Comparison of ENCODE assay signal across 24 mouse cellular contexts in the genomic region with DNA sequence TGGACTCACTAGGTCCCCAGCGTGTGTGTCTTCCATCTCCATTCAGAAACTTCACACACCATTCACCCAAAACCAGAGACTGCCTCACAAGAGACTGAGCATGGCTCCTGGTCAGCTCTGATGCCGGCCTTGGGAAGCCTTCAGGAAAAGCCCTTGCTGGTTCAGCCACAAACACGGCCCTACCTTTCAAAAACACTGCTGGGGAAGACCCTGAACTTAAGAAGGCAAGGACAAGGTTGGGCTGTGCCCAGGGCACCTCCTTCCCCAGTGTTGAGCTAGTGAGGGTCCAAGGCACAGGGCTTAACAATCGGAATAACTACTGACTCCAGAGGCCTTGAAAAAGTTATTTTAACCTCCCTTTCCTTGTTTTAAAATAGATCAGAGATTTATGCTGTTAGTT. TPM values are rescaled to one million over a fixed set of nuclear protein-coding genes. Genes with fewer than 3 reads are reported as not detected.
DNase-seq lines count a peak whose midpoint lies in the region; ATAC-seq and TF ChIP-seq lines count a peak whose summit lies in the region.
"Had no signal": no experiment of that assay in that cellular context is flagged by ENCODE, and none has a peak within 500 bp of the region (broad histone marks: within the 10 kb centered on the region; RNA-seq: fewer than 3 reads in every experiment).

No protein-coding gene starts in this region.

- peak; percentile 60 to 90 for DNase-seq in adrenal gland, adult (ENCODE audit: inconsistent age in 2 of 2, low spot score in 1 of 2)
- DNase-seq in adrenal gland, postnatal 25 days = no peak
- DNase-seq in kidney, postnatal 36 days = no peak
- DNase-seq in testis, postnatal 10 days (ENCODE audit: low spot score) = no peak
- DNase-seq in stomach, postnatal 0 days (ENCODE audit: low spot score) = no peak
- no peak for DNase-seq in right cerebral cortex, postnatal 14 days
- DNase-seq: cerebellum, adult 9-10 months; gastrocnemius, postnatal 36 days; heart, postnatal 4 days; kidney, adult 11 months; layer of hippocampus, adult 9-11 months; liver; lung, postnatal 4 days; spleen, adult 18-20 months; thymus, adult 18-20 months; thymus, postnatal 36 days had no signal

- no peaks in the 10 kb centered on the region; the same call in 1 of the 2 replicates for H3K9me3 ChIP-seq in kidney, embryonic 14.5 days (ENCODE audit: control insufficient read depth, low read length)
- H3K9me3 ChIP-seq in stomach, postnatal 0 days (ENCODE audit: control insufficient read depth, low read length) = no peaks in the 10 kb centered on the region
- H3K9me3 ChIP-seq: heart, embryonic 15.5 days; hindbrain, embryonic 15.5 days; liver, embryonic 15.5 days; midbrain, embryonic 15.5 days; neural tube, embryonic 13.5 days had no signal

- no peak overlapping the region for H3K4me3 ChIP-seq in kidney, embryonic 14.5 days (ENCODE audit: low read length)
- H3K4me3 ChIP-seq in testis, adult 2 months (ENCODE audit: control insufficient read depth, low read depth, low read length) = no peak overlapping the region
- no peak overlapping the region for H3K4me3 ChIP-seq in stomach, postnatal 0 days (ENCODE audit: low read depth, low read length)
- H3K4me3 ChIP-seq: heart, embryonic 15.5 days; hindbrain, embryonic 15.5 days; left cerebral cortex, adult 2 months; liver, embryonic 15.5 days; midbrain, embryonic 15.5 days; neural tube, embryonic 13.5 days had no signal

- peak overlapping the region; percentile 83 for H3K27ac ChIP-seq in kidney, embryonic 14.5 days (ENCODE audit: low read depth, low read length)
- peak overlapping the region; percentile 55 for H3K27ac ChIP-seq in testis, adult 2 months (ENCODE audit: control insufficient read depth, insufficient read depth, low read depth, low read length)
- 0 out of 2 replicates have a peak overlapping the region, but pooled peaks have one; percentile 14 for H3K27ac ChIP-seq in stomach, postnatal 0 days (replicated peaks)
- H3K27ac ChIP-seq: heart, embryonic 15.5 days; hindbrain, embryonic 15.5 days; left cerebral cortex, adult 2 months; liver, embryonic 15.5 days; midbrain, embryonic 15.5 days; neural tube, embryonic 13.5 days had no signal

- H3K36me3 ChIP-seq in kidney, embryonic 14.5 days (ENCODE audit: control insufficient read depth, insufficient read depth, low read length) = no peaks in the 10 kb centered on the region
- no peaks in the 10 kb centered on the region for H3K36me3 ChIP-seq in testis, adult 2 months (ENCODE audit: control insufficient read depth, insufficient read depth, low read length)
- H3K36me3 ChIP-seq in stomach, postnatal 0 days (ENCODE audit: control insufficient read depth, insufficient read depth, low read length) = no peaks in the 10 kb centered on the region
- H3K36me3 ChIP-seq: heart, embryonic 15.5 days; hindbrain, embryonic 15.5 days; liver, embryonic 15.5 days; midbrain, embryonic 15.5 days; neural tube, embryonic 13.5 days had no signal

- H3K4me1 ChIP-seq in kidney, embryonic 14.5 days (ENCODE audit: control insufficient read depth, insufficient read depth, low read length) = peaks cover 29% of the 10 kb centered on the region
- H3K4me1 ChIP-seq in testis, adult 2 months (ENCODE audit: control insufficient read depth, insufficient read depth, low read length) = peaks cover 4% of the 10 kb centered on the region
- H3K4me1 ChIP-seq in stomach, postnatal 0 days (replicated peaks; ENCODE audit: control insufficient read depth, insufficient read depth) = no peaks in the 10 kb centered on the region; the same call in 1 of the 2 replicates
- H3K4me1 ChIP-seq: hindbrain, embryonic 15.5 days; liver, embryonic 15.5 days; midbrain, embryonic 15.5 days had no signal

- no peak for TF ChIP-seq CTCF in testis, adult 2 months (IDR thresholded peaks at IDR 0.05; ENCODE audit: control insufficient read depth, insufficient read depth, insufficient replicate concordance, low read depth, low read length)
- no peak for TF ChIP-seq CTCF in stomach, postnatal 0 days (IDR thresholded peaks at IDR 0.05; ENCODE audit: low read depth)

- H3K9ac ChIP-seq in kidney, embryonic 14.5 days (ENCODE audit: low read depth, low read length) = 0 out of 2 replicates have a peak overlapping the region, but pooled peaks have one; percentile 2
- H3K9ac ChIP-seq in stomach, postnatal 0 days (ENCODE audit: low read length) = no peak overlapping the region
- H3K9ac ChIP-seq: heart, embryonic 15.5 days; hindbrain, embryonic 15.5 days; liver, embryonic 15.5 days; midbrain, embryonic 15.5 days; neural tube, embryonic 13.5 days had no signal

- no peak overlapping the region for H3K4me2 ChIP-seq in kidney, embryonic 14.5 days (replicated peaks; ENCODE audit: low read depth, low read length)
- H3K4me2 ChIP-seq in stomach, postnatal 0 days (replicated peaks; ENCODE audit: low read depth) = no peak overlapping the region
- H3K4me2 ChIP-seq: heart, embryonic 15.5 days; hindbrain, embryonic 15.5 days; liver, embryonic 15.5 days; midbrain, embryonic 15.5 days; neural tube, embryonic 13.5 days had no signal

- no peak for TF ChIP-seq EP300 in stomach, postnatal 0 days (optimal IDR thresholded peaks at IDR 0.05)

- ATAC-seq in kidney, embryonic 14.5 days (ENCODE audit: low FRiP score, low TSS enrichment) = no peak
- no peak for ATAC-seq in stomach, postnatal 0 days (ENCODE audit: low FRiP score, low TSS enrichment)
- ATAC-seq: midbrain, embryonic 15.5 days had no signal

- 31% methylated on average over 4 of the region's 4 CpGs for WGBS in kidney, embryonic 14.5 days
- WGBS in stomach, postnatal 0 days = 56% methylated on average over 4 of the region's 4 CpGs

- TF ChIP-seq POLR2A in testis, adult 2 months (IDR thresholded peaks at IDR 0.05; ENCODE audit: control insufficient read depth, low read depth, low read length) = no peak

- H3K27me3 ChIP-seq in kidney, embryonic 14.5 days (ENCODE audit: control insufficient read depth, insufficient read depth, low read length) = no peaks in the 10 kb centered on the region
- H3K27me3 ChIP-seq in testis, adult 2 months (ENCODE audit: control insufficient read depth, insufficient read depth, low read length) = no peaks in the 10 kb centered on the region
- H3K27me3 ChIP-seq in stomach, postnatal 0 days (ENCODE audit: control insufficient read depth, insufficient read depth, low read length) = no peaks in the 10 kb centered on the region
- H3K27me3 ChIP-seq: liver, embryonic 15.5 days had no signal

RNA-seq across cellular contexts. Expression of gene Hes1, which starts 17.3 kb away (rescaled TPM):
- 32.5 and 34.2 TPM in 2 replicates for total RNA-seq in adrenal gland, postnatal 25 days (2021)
- 68.7 and 82.2 TPM in 2 replicates for polyA plus RNA-seq in kidney, embryonic 14.5 days (2014; fragmentation: Nextera tagmentation; extraction: Ambion mirVana)
- 9.7 and 12.4 TPM in 2 replicates for polyA plus RNA-seq in testis, adult 2 months (2012; rRNA removed)
- polyA plus RNA-seq in stomach, postnatal 0 days (2015; fragmentation: Nextera tagmentation; extraction: Ambion mirVana) = 66.2 and 73.1 TPM in 2 replicates

Comparison
In these comparisons a context has a peak if more than half of its experiments do, and no peak if none do; other contexts are left out.
1. DNase-seq: peak in adrenal gland, adult (2 of 2); none in adrenal gland, postnatal 25 days (single experiment), kidney, postnatal 36 days (0 of 2), testis, postnatal 10 days (single experiment), stomach, postnatal 0 days (single experiment) and right cerebral cortex, postnatal 14 days (single experiment).
2. H3K27ac ChIP-seq: peak in every context shown above with its lines; median percentile 83 in kidney, embryonic 14.5 days; 55 in testis, adult 2 months; 14 in stomach, postnatal 0 days.